Mouse (Mus musculus): ENCODE data around the gene Gm1979. TPM values are rescaled to one million over a fixed set of nuclear protein-coding genes. Genes with fewer than 3 reads are reported as not detected.
"Not testable (repeated sequence)": the region's sequence is repeated elsewhere in the genome, so short reads cannot be mapped to it uniquely, and the experiment has no call there.

Gene Gm1979
- total RNA-seq (2022): under 1 TPM in 1 of 4 experiments, not detected in 3; 0.93 TPM

DNA sequence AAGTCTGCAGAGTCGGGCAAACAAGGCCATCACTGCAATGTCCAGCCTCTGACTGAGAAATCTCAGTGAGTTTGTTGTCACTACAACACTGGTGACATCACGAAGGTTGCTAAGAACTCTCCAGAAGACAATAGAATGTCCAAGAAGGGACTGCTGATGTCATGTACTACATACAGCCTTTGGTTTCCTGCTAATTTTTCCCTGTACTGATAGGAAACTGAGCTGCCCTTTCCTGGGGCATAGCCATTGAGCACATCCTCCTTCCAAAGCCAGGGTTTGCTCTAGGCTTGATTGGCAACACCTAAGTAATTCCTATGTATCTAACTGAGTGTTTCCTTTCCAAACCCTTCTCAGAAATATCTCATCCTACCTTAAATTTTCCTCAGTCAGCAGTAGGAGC lies at the start of gene Gm1979:
TSS of gene Gm1979 (minus strand) at position 101 of the 400 bp plus-strand sequence.
- DNase-seq (ENCODE audit: low spot score in 2 of 2): not testable (repeated sequence)

DNA sequence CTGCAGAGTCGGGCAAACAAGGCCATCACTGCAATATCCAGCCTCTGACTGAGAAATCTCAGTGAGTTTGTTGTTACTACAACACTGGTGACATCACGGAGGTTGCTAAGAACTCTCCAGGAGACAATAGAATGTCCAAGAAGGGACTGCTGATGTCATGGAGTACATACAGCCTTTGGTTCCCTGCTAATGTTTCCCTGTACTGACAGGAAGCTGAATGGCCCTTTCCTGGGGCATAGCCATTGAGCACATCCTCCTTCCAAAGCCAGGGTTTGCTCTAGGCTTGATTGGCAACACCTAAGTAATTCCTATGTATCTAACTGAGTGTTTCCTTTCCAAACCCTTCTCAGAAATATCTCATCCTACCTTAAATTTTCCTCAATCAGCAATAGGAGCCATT lies 34.9 kb upstream of the Gm1979 start, which contains the start of gene Speer4a:
TSS of gene Speer4a (minus strand) at position 101 of the 400 bp plus-strand sequence.
- not testable (repeated sequence) for DNase-seq (ENCODE audit: low spot score in 2 of 2)

DNA sequence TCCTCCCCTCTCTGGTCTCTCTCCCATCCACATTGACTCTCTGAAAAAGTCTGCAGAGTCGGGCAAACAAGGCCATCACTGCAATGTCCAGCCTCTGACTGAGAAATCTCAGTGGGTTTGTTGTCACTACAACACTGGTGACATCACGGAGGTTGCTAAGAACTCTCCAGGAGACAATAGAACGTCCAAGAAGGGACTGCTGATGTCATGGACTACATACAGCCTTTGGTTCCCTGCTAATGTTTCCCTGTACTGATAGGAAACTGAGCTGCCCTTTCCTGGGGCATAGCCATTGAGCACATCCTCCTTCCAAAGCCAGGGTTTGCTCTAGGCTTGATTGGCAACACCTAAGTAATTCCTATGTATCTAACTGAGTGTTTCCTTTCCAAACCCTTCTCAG lies 18.2 kb upstream of the Gm1979 start, which contains the start of gene Gm5862:
TSS of gene Gm5862 (minus strand) at position 101 of the 400 bp plus-strand sequence.
- DNase-seq (ENCODE audit: low spot score in 2 of 2): not testable (repeated sequence)

DNA sequence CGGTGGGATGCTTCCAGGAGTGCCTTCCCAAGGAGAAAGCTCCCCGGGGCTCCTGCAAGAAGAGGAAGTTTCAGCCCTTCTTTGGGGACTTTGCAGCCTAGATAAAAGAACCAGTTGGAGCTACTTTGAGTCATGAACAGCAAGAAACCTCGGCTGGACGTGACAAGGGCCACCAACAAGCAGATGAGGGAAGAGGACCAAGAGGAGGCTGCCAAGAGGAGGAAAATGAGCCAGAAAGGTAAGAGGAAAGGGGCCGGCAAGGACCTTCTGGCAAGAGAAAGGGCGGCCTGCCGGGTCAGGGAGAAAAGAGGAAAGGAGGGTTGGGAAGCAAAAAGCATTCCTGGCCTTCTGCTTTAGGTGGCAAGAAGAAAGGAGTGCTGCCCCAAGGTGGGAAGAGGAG lies 3.1 kb upstream of the Gm1979 start:
- not testable (repeated sequence) for DNase-seq (ENCODE audit: low spot score in 2 of 2)

DNA sequence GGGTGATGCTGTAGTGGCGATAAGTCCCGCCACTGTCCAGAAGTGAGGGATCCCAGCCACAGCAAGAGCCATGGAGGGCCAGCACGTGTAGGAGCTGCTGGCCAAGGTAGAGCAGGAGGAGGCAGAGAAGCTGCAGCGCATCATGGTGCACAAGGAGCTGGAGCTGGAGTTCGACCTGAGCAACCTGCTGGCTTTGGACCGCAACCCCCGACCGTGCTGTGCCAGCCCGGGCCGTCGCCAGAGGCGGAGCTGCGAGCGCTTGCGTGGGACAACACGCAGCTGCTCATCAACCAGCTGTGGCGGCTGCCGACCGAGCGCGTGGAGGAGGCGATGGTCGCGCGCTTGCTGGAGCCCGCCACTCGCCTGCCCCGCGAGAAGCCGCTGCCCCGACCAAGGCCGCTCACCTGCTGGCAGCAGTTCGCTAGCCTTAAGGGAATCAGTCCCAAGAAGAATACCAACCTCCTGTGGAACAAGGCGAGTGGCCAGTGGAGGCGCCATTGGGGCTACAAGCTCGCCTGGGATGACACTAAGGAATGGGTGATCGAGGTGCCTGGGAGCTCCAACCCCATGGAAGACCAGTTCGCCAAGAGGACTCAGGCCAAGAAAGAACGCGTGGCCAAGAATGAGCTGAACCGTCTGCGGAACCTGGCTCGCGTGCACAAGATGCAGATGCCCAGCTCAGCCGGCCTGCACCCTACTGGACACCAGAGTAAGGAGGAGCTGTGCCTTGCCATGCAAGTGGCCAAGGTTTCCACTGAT lies 2.5 kb upstream of the Gm1979 start:
- DNase-seq (ENCODE audit: low spot score in 2 of 2): peak; percentile 14 to 28

DNA sequence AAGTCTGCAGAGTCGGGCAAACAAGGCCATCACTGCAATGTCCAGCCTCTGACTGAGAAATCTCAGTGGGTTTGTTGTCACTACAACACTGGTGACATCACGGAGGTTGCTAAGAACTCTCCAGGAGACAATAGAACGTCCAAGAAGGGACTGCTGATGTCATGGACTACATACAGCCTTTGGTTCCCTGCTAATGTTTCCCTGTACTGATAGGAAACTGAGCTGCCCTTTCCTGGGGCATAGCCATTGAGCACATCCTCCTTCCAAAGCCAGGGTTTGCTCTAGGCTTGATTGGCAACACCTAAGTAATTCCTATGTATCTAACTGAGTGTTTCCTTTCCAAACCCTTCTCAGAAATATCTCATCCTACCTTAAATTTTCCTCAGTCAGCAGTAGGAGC lies 16.0 kb downstream of the Gm1979 start, which contains the start of gene Gm21698:
TSS of gene Gm21698 (minus strand) at position 101 of the 400 bp plus-strand sequence.
- not testable (repeated sequence) for DNase-seq (ENCODE audit: low spot score in 2 of 2)

DNA sequence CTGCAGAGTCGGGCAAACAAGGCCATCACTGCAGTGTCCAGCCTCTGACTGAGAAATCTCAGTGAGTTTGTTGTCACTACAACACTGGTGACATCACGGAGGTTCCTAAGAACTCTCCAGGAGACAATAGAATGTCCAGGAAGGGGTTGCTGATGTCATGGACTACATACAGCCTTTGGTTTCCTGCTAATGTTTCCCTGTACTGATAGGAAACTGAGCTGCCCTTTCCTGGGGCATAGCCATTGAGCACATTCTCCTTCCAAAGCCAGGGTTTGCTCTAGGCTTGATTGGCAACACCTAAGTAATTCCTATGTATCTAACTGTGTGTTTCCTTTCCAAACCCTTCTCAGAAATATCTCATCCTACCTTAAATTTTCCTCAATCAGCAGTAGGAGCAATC lies 32.0 kb downstream of the Gm1979 start, which contains the start of gene Gm21680:
TSS of gene Gm21680 (minus strand) at position 101 of the 400 bp plus-strand sequence.
- not testable (repeated sequence) for DNase-seq (ENCODE audit: low spot score in 2 of 2)

DNA sequence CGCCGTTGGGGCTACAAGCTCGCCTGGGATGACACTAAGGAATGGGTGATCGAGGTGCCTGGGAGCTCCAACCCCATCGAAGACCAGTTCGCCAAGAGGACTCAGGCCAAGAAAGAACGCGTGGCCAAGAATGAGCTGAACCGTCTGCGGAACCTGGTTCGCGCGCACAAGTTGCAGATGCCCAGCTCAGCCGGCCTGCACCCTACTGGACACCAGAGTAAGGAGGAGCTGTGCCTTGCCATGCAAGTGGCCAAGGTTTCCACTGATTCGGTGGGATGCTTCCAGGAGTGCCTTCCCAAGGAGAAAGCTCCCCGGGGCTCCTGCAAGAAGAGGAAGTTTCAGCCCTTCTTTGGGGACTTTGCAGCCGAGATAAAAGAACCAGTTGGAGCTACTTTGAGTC lies 47.5 kb downstream of the Gm1979 start:
- DNase-seq (ENCODE audit: low spot score in 2 of 2): not testable (repeated sequence)

DNA sequence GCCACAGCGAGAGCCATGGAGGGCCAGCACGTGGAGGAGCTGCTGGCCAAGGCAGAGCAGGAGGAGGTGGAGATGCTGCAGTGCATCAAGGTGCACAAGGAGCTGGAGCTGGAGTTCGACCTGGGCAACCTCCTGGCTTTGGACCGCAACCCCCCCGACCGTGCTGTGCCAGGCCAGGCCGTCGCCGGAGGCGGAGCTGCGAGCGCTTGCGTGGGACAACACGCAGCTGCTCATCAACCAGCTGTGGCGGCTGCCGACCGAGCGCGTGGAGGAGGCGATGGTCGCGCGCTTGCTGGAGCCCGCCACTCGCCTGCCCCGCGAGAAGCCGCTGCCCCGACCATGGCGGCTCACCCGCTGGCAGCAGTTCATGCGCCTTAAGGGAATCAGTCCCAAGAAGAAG lies 48.0 kb downstream of the Gm1979 start:
- peak in 1 of 2 experiments; percentile 2 for DNase-seq (ENCODE audit: low spot score in 2 of 2)

DNA sequence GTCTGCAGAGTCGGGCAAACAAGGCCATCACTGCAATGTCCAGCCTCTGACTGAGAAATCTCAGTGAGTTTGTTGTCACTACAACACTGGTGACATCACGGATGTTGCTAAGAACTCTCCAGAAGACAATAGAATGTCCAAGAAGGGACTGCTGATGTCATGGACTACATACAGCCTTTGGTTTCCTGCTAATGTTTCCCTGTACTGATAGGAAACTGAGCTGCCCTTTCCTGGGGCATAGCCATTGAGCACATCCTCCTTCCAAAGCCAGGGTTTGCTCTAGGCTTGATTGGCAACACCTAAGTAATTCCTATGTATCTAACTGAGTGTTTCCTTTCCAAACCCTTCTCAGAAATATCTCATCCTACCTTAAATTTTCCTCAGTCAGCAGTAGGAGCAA lies 50.3 kb downstream of the Gm1979 start, which contains the start of gene Gm21671:
TSS of gene Gm21671 (minus strand) at position 101 of the 400 bp plus-strand sequence.
- not testable (repeated sequence) for DNase-seq (ENCODE audit: low spot score in 2 of 2)

Other genes with a start within 250 kb of the Gm1979 start
- 100 to 1,000 TPM; 132 to 138 (median 137) TPM for gene Actr3b, start 244.8 kb downstream of the Gm1979 start, total RNA-seq (2022)
- gene Gm21663, start 62.4 kb downstream of the Gm1979 start, total RNA-seq (2022): not detected
- not detected for gene Gm21671, start 50.4 kb downstream of the Gm1979 start, total RNA-seq (2022)
- not detected for gene Gm21680, start 32.1 kb downstream of the Gm1979 start, total RNA-seq (2022)
- gene Gm21698, start 16.1 kb downstream of the Gm1979 start, total RNA-seq (2022): not detected
- not detected for gene Gm5862, start 18.1 kb upstream of the Gm1979 start, total RNA-seq (2022)
- gene Speer4a, start 34.8 kb upstream of the Gm1979 start, total RNA-seq (2022): not detected
- under 1 TPM in 1 of 4 experiments, not detected in 3; 0.11 TPM for gene Gm7347, start 53.8 kb upstream of the Gm1979 start, total RNA-seq (2022)
- not detected for gene Gm10471, start 84.5 kb upstream of the Gm1979 start, total RNA-seq (2022)
- gene 5031410I06Rik, start 100.6 kb upstream of the Gm1979 start, total RNA-seq (2022): not detected
- gene Gm10220, start 116.6 kb upstream of the Gm1979 start, total RNA-seq (2022): not detected

All from layer of hippocampus, adult 8-10 months (tissue).